9 mouse cellular contexts compared by ENCODE assay signal in the genomic region with DNA sequence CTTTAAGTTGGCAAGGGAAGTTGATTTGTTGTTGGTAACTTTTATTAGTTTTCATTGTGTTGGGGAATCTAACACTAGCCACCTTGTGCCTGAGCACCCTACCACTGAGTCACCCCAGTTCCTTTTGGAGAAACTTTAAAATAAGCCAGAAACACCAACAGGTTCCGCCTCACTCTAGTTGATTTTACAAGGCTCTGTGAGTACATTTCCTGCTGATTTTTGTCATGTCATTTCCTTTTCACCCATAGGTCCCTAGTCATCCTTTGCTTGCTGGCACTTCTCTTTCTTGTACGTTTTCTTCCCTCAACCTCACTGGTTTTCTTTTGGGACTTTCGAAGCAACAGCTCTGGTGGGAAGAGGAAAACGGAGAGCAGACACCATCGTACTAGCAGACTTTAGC. TPM values are rescaled to one million over a fixed set of nuclear protein-coding genes. Genes with fewer than 3 reads are reported as not detected.
DNase-seq lines count a peak whose midpoint lies in the region; ATAC-seq and TF ChIP-seq lines count a peak whose summit lies in the region.
"Had no signal": no experiment of that assay in that cellular context is flagged by ENCODE, and none has a peak within 500 bp of the region (broad histone marks: within the 10 kb centered on the region; RNA-seq: fewer than 3 reads in every experiment).

No protein-coding gene starts in this region.

- H3K27ac ChIP-seq in layer of hippocampus, adult 2 months = peak overlapping the region; percentile 87; the same call in 1 of the 2 replicates
- H3K27ac ChIP-seq in embryonic facial prominence, embryonic 13.5 days = no peak overlapping the region
- H3K27ac ChIP-seq in intestine, postnatal 0 days (ENCODE audit: low read depth, low read length) = no peak overlapping the region

- peak overlapping the region; percentile 64 for H3K4me2 ChIP-seq in embryonic facial prominence, embryonic 13.5 days
- peak overlapping the region; percentile 60 for H3K4me2 ChIP-seq in intestine, postnatal 0 days (replicated peaks; ENCODE audit: low read depth)

- no peak for DNase-seq in layer of hippocampus, adult 2 months (ENCODE audit: low spot score in 2 of 2)
- no peak for DNase-seq in layer of hippocampus, adult 9-11 months
- peak; percentile 42 for DNase-seq in naive thymus-derived CD4-positive, alpha-beta T cell, adult 2 months (ENCODE audit: low read depth)
- DNase-seq in adrenal gland, adult 2 months = no peak
- DNase-seq in lung, postnatal 36 days = no peak
- no peak for DNase-seq in cerebellum, adult 11-12 months
- DNase-seq: kidney, adult 8-10 months had no signal

- 0 out of 2 replicates have a peak overlapping the region, but pooled peaks have one; percentile 72 for H3K9ac ChIP-seq in embryonic facial prominence, embryonic 13.5 days
- H3K9ac ChIP-seq in intestine, postnatal 0 days (ENCODE audit: low read depth, low read length) = no peak overlapping the region

- WGBS in embryonic facial prominence, embryonic 13.5 days = 50% methylated on average over 5 of the region's 5 CpGs
- 48% methylated on average over 5 of the region's 5 CpGs for WGBS in intestine, postnatal 0 days

- ATAC-seq in embryonic facial prominence, embryonic 13.5 days (ENCODE audit: insufficient number of reproducible peaks, insufficient read depth, low FRiP score, low TSS enrichment, low read depth) = no peak
- ATAC-seq in intestine, postnatal 0 days = no peak

- peaks cover 18% of the 10 kb centered on the region for H3K4me1 ChIP-seq in embryonic facial prominence, embryonic 13.5 days
- peaks cover 7% of the 10 kb centered on the region; the same call in 1 of the 2 replicates for H3K4me1 ChIP-seq in intestine, postnatal 0 days (replicated peaks; ENCODE audit: control insufficient read depth, insufficient read depth, low read length)

- peak overlapping the region; percentile 13; the same call in 1 of the 2 replicates for H3K4me3 ChIP-seq in layer of hippocampus, adult 2 months
- peak overlapping the region; percentile 57 for H3K4me3 ChIP-seq in embryonic facial prominence, embryonic 13.5 days
- H3K4me3 ChIP-seq in intestine, postnatal 0 days (ENCODE audit: low read depth, low read length) = no peak overlapping the region

- peaks cover 8% of the 10 kb centered on the region for H3K27me3 ChIP-seq in embryonic facial prominence, embryonic 13.5 days
- no peaks in the 10 kb centered on the region for H3K27me3 ChIP-seq in intestine, postnatal 0 days (replicated peaks; ENCODE audit: control insufficient read depth, insufficient read depth, low read length)

- no peaks in the 10 kb centered on the region for H3K9me3 ChIP-seq in embryonic facial prominence, embryonic 13.5 days
- no peaks in the 10 kb centered on the region for H3K9me3 ChIP-seq in intestine, postnatal 0 days (ENCODE audit: control insufficient read depth)

- no peak for TF ChIP-seq CTCF in layer of hippocampus, adult 2 months (conservative IDR thresholded peaks at IDR 0.05)
- TF ChIP-seq CTCF in intestine, postnatal 0 days (IDR thresholded peaks at IDR 0.05; ENCODE audit: low read depth) = no peak

- H3K36me3 ChIP-seq in embryonic facial prominence, embryonic 13.5 days = peaks cover 7% of the 10 kb centered on the region; the same call in 1 of the 2 replicates
- H3K36me3 ChIP-seq in intestine, postnatal 0 days (ENCODE audit: control insufficient read depth, insufficient read depth) = no peaks in the 10 kb centered on the region

RNA-seq across cellular contexts. Expression of a gene that starts 2.5 kb away (rescaled TPM):
- total RNA-seq in layer of hippocampus, adult 2 months (2021) = 100 to 1,000 TPM; 416 to 483 TPM
- polyA plus RNA-seq in embryonic facial prominence, embryonic 13.5 days (2015; fragmentation: Nextera tagmentation; extraction: Ambion mirVana) = 277 and 335 TPM in 2 replicates
- 185 and 193 TPM in 2 replicates for polyA plus RNA-seq in intestine, postnatal 0 days (2015; fragmentation: Nextera tagmentation; extraction: Ambion mirVana)
- 100 to 1,000 TPM; 274 to 441 TPM for total RNA-seq in adrenal gland, adult 2 months (2021)
- 27.1 and 27.4 TPM in 2 replicates for polyA plus RNA-seq in adrenal gland, adult 2 months (2012; rRNA removed)

RNA-seq across cellular contexts. Expression of a gene that starts 31.6 kb away (rescaled TPM):
- 10 to 100 TPM; 23.2 to 23.5 TPM for total RNA-seq in layer of hippocampus, adult 2 months (2021)
- polyA plus RNA-seq in embryonic facial prominence, embryonic 13.5 days (2015; fragmentation: Nextera tagmentation; extraction: Ambion mirVana) = 6.1 and 7.4 TPM in 2 replicates
- polyA plus RNA-seq in intestine, postnatal 0 days (2015; fragmentation: Nextera tagmentation; extraction: Ambion mirVana) = 6.9 and 7.6 TPM in 2 replicates
- 10 to 100 TPM; 18.0 to 28.0 TPM for total RNA-seq in adrenal gland, adult 2 months (2021)
- 2.2 and 2.6 TPM in 2 replicates for polyA plus RNA-seq in adrenal gland, adult 2 months (2012; rRNA removed)

RNA-seq across cellular contexts. Expression of a gene that starts 46.4 kb away (rescaled TPM):
- total RNA-seq in layer of hippocampus, adult 2 months (2021) = 1 to 10 TPM; 1.2 to 1.4 TPM
- polyA plus RNA-seq in embryonic facial prominence, embryonic 13.5 days (2015; fragmentation: Nextera tagmentation; extraction: Ambion mirVana) = 0.37 and 0.70 TPM in 2 replicates
- 0.82 and 0.94 TPM in 2 replicates for polyA plus RNA-seq in intestine, postnatal 0 days (2015; fragmentation: Nextera tagmentation; extraction: Ambion mirVana)
- 1 to 10 TPM; 2.6 to 2.8 TPM for total RNA-seq in adrenal gland, adult 2 months (2021)
- 0.21 and 0.26 TPM in 2 replicates for polyA plus RNA-seq in adrenal gland, adult 2 months (2012; rRNA removed)
